Comparison of ENCODE assay signal across 7 mouse cellular contexts in the genomic region with DNA sequence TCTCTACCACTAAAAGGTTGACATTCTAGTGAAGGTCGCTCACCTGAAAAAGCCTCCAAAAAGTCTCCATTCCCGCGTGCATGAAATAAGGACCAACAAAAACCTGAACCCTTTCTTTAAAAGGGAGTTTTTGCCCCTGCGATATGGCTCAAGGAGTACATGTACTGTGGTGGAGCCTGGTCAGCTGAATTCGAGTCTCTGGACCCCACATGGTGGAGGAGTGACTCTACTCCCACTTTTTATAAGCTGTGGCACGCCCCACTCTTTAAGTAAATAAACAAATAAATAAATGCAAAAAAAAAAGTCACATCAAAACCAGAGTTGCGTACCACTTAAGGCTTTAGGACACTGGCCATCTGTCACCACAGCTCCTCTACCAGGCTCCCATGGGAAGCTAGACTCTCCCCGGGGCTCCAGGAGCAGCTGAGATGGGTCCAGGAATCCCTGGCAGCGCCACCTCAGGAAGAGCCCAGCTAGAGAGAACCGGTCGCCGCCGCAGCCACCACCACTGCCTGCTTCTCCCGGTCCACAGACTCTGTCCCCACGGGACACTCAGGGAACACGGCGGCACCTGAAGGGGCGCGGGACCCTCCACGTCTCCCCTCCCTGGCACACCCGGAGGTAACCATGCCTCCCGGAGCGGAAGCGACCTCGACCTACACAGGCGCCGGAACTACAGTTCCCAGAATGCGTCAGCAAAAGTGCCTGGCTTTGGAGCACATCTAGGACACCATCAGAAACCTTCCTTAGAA. TPM values are rescaled to one million over a fixed set of nuclear protein-coding genes. Genes with fewer than 3 reads are reported as not detected.
DNase-seq lines count a peak whose midpoint lies in the region; ATAC-seq and TF ChIP-seq lines count a peak whose summit lies in the region.

A gene (minus strand): TSS at position 521 of the 752 bp plus-strand sequence.

- ATAC-seq in intestine, postnatal 0 days: peak; percentile 78
- ATAC-seq in megakaryocyte-erythroid progenitor cell, adult 5-6 weeks (replicated peaks; ENCODE audit: low FRiP score, low TSS enrichment, poor library complexity, severe bottlenecking): peak; percentile 98

- no peak within 1 kb of the TSS for H3K27ac ChIP-seq in intestine, postnatal 0 days (ENCODE audit: low read depth, low read length)

- peak; percentile 27; the same call in 1 of the 2 replicates for TF ChIP-seq CTCF in intestine, postnatal 0 days (IDR thresholded peaks at IDR 0.05; ENCODE audit: low read depth)

- no peaks in the 10 kb centered on the region for H3K27me3 ChIP-seq in intestine, postnatal 0 days (replicated peaks; ENCODE audit: control insufficient read depth, insufficient read depth, low read length)

- H3K9ac ChIP-seq in intestine, postnatal 0 days (ENCODE audit: low read depth, low read length): peak within 1 kb of the TSS; percentile 57

- no peaks in the 10 kb centered on the region for H3K9me3 ChIP-seq in intestine, postnatal 0 days (ENCODE audit: control insufficient read depth)

- WGBS in intestine, postnatal 0 days: 5% methylated on average over 28 of the region's 28 CpGs

- peaks cover 5% of the 10 kb centered on the region; the same call in 1 of the 2 replicates for H3K4me1 ChIP-seq in intestine, postnatal 0 days (replicated peaks; ENCODE audit: control insufficient read depth, insufficient read depth, low read length)

- intact Hi-C loops in left cerebral cortex, postnatal 25 days (cut with DNase I): no loop called here

- peak within 1 kb of the TSS; percentile 71 for H3K4me3 ChIP-seq in intestine, postnatal 0 days (ENCODE audit: low read depth, low read length)

- peak within 1 kb of the TSS; percentile 68 for H3K4me2 ChIP-seq in intestine, postnatal 0 days (replicated peaks; ENCODE audit: low read depth)

- DNase-seq in adrenal gland, postnatal 14 days: peak; percentile 73
- peak; percentile 51 for DNase-seq in embryo, embryonic 11.5 days (ENCODE audit: low read depth, low spot score)
- DNase-seq in heart, adult 11 months: peak; percentile 95
- DNase-seq in left cerebral cortex, postnatal 25 days (ENCODE audit: low spot score in 2 of 2): peak; percentile 76 to 83
- peak; percentile 83 for DNase-seq in right cerebral cortex, postnatal 25 days

- H3K36me3 ChIP-seq in intestine, postnatal 0 days (ENCODE audit: control insufficient read depth, insufficient read depth): no peaks in the 10 kb centered on the region

RNA-seq across cellular contexts. Expression of the gene that starts here (rescaled TPM):
- total RNA-seq in adrenal gland, postnatal 14 days (2021): 2.7 and 3.0 TPM in 2 replicates
- 0.65 and 0.73 TPM in 2 replicates for polyA plus RNA-seq in intestine, postnatal 0 days (2015; fragmentation: Nextera tagmentation; extraction: Ambion mirVana)
- total RNA-seq in left cerebral cortex, postnatal 25 days (2021): 10 to 100 TPM in 1 of 2 experiments, 1 to 10 TPM in 1; 7.9 to 10.5 TPM
- 2.3 and 6.2 TPM in 2 replicates for total RNA-seq in megakaryocyte-erythroid progenitor cell, adult 5-6 weeks (2014; fragmentation: Nextera tagmentation)
- total RNA-seq in megakaryocyte-erythroid progenitor cell, adult 5-6 weeks (2017): 5.9 and 6.7 TPM in 2 replicates

Comparison
In these comparisons a context has a peak if more than half of its experiments do, and no peak if none do; other contexts are left out.
1. Peak in ATAC-seq, H3K4me3 ChIP-seq, H3K9ac ChIP-seq and H3K4me2 ChIP-seq in intestine, postnatal 0 days; RNA of the gene not detected or under 1 TPM.